Mouse (Mus musculus) E14TG2a.4 (cell line): Measurements from ENCODE around the gene Begain.

ENCODE experiments used
- CTCF ChIP-seq: conservative IDR thresholded peaks from 2 replicates; pipeline ENCODE4 v1.5.1; 2014; ENCODE audit warnings: low read length
- POU5F1 ChIP-seq: IDR thresholded peaks from 2 replicates; pipeline ENCODE4 v1.6.1; 2014; ENCODE audit warnings: low read length, borderline replicate concordance

- peak; percentile 47 for TF ChIP-seq CTCF
- TF ChIP-seq POU5F1: no peak
Observed at GRCm38 (mm10) chr12:108995976-108996636, 71.9 kb downstream of the Begain start.
